Mouse (Mus musculus): ENCODE data around the gene Tcf7l2.

Tcf7l2 gene

DNA sequence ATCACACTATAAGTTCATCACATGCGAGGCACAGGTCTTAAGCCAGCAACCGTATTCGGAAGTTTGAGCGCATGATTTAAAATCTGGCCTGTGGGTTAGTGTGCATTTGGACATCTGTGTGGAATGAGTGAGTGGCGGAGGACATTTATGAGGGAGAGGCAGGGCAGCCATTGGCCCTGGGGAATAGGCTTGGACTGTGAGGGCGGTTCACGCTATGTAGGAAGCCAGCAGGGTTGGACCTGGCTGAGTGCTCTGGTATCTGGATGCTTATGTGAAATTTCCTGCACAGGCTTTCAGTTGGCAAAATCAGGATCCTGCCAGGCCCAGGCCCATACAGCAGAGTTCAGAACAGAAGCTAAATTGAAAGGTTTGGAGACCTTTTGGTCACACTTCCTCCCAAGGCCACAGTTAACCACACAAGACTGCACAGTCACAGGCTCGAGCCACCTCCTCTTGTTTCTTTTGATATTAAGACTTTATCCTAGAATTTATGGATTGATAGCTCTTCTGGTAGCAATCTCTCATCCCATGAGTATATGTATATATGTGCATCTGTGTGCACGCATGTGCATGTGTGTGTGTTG lies 89.4 kb downstream of the Tcf7l2 start:
- DNase-seq (ENCODE audit: low spot score in 2 of 2): no peak

DNA sequence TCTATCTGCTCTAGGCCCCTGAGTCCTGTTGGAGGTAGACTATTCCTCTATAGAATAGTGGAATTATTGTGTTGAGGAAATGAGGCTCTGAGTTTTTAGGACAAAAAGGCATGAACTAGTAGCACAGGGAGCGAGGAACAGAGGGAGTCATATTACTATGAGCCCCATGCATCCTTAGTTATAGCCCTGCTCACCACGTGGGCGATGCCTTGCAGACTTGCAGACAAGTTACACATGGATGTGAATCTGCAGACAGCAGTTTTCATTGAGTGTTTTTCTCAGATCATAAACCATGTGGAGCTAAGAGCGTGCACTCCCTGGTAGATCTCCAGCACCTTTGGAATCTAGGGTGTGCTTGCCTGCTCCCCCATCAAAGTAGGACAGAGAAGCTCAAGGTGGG lies 90.5 kb downstream of the Tcf7l2 start:
- DNase-seq (ENCODE audit: low spot score in 2 of 2): no peak

DNA sequence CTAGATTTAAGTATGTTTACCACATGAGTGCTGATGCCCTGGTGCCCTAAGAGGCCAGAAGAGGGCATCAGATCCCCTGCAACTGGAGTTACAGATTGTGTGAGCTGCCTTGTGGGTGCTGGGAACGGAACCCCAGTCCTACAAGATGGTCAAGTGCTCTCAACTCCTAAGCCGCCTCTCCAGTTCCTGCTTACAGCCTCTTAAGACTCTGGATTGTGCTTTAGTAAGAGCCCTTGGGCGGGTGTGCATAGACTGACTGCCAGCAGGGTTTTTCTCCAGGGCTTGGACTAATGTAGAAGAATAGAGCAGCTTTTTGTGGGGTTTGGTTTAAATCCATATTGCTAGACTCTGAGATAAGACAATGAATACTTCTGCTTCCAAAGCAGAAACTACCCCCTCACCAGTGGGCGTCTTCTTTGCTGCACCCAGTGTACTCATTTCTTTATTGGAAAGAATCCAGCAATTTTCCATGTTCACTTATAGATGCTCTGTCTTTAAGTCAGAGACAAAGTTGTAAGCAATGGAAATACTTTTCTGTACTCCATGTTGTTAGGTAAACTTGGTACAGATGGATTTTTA lies 92.3 kb downstream of the Tcf7l2 start:
- DNase-seq (ENCODE audit: low spot score in 2 of 2): no peak

DNA sequence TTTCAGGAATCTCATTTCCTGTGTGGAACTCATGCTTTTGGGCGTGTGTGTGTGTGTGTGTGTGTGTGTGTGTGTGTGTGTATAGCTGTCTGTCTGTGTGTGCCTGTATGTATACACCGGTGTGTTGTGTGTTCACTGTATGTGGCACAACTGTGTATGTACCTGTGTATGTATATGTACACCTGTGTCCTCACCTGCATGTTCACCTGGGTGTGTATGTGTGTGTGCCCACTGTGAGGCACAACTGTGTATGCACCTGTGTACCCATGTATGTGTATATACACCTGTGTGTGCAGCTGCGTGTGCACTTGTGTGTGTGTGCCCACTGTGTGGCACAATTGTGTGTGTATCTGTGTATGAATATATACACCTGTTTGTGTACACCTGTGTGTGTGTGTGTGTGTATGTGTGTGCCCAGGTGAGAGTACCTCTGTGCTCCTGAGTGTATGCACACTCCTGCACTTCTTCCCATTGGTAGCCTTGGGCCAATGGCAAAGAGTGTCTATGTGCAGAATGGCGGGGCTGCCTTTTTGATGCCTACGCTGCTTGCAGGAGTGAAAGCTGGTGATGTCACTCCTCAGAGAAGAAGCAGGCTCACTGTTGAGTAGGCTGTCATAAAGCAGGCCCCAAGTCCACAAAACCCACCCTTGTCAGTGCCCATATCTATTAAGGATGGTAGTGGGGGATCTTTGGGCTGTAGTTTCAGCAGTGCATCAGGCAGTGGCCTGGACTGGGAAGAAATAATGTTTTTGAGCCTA lies 95.5 kb downstream of the Tcf7l2 start:
- no peak for DNase-seq (ENCODE audit: low spot score in 2 of 2)

DNA sequence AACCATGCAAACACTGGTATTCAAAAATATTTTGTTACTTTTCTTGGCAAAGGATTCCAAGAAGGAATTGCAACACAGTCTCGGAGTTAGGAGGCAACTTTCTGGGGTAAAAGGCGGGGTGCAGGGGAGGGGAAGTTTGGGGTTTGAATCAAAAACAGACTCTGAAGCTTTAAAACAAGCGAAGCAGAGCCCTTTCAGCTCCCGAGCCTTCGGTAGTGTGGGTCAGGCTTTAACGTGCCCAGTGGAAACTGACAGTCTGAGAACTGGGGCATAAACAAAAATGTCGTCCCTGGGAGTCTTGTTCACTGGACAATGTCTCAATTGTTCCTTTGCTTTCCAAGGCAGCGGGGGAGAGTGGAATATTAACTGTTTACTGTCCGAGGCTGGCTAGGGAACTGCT lies 96.3 kb downstream of the Tcf7l2 start:
- no peak for DNase-seq (ENCODE audit: low spot score in 2 of 2)

DNA sequence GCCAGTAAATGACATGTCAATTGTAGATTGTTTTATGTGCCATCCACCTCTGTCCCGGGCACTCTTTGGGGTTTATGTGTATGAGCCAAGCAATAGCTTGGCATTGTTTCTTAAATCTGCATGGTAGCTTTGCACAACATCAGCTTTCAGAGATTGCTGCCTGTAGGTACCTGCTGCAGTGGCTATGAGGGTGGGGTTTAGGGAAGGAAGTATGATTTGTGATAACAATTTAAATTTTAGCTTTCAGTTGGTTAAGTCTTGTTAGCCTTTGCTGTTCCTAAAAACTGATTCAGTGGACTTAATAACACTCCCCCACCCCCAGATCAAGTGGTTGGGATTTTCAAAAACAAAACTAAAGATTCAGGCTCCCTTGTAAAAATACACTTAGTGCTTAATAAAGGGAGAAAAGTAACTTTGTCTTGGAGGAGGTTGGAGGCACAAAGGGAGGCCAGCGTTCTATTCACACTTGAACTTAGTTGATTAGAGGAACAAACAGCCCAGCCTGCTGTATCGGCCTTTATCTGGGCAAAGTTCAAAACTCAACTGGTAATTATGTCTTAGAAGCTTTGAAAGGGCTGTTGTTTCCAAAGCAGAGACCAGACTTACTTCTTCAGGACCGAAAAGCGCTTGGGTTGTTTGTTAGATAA lies 96.9 kb downstream of the Tcf7l2 start:
- DNase-seq (ENCODE audit: low spot score in 2 of 2): no peak

DNA sequence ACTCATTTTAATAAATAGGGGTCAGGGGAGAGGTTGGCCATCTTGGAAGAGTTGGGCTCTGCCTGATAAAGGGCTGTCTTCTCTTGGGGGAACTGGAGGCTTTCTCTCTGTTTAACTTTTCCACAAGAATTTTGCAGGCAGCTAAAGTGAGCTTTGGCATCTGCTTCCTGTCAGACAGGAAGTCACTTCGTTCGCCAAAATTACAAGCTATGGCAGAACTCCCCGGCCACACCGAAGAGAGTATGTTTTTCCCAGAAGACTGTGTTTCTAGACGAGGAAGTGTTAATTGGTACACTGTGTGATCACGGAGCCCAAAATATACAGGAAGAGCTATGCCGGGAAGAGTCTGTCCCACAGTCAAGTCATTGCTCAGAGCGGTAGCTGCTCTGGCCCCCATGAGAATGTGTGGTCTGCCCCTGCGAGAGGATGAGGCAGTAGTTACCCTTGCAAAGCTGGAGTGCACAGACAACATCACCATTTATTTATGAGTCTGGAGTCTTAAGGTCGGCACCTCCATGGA lies 97.5 kb downstream of the Tcf7l2 start:
- no peak for DNase-seq (ENCODE audit: low spot score in 2 of 2)

DNA sequence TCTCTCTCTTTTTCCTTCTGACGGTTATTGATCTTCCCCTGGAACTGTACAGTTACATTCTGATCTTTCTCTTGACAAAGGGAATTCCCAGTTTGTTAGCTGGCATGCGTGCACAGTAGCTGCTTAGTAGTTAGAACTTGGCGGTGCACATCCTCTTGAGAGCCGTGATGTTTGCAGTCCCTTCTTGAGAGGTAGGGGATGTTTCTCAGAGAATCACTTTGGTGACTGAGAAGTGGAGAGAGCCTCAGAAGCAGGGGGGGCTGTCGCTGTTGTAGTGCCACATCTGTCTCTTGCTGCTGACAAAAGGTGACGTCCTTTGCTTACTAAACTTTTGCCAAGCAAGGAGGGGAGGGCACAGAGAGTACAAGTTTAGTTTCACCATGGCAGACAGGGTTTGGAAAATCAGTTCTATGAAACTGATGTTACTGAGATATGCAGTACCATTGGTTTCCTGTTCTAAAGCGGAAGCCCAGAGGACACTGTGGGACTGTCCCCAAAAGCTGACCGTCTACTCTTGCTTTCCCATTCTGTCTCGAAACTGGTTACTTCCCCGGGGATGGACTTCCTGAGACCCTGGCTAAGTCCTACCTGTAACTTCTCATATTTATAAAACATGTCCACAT lies 99.0 kb downstream of the Tcf7l2 start:
- no peak for DNase-seq (ENCODE audit: low spot score in 2 of 2)

DNA sequence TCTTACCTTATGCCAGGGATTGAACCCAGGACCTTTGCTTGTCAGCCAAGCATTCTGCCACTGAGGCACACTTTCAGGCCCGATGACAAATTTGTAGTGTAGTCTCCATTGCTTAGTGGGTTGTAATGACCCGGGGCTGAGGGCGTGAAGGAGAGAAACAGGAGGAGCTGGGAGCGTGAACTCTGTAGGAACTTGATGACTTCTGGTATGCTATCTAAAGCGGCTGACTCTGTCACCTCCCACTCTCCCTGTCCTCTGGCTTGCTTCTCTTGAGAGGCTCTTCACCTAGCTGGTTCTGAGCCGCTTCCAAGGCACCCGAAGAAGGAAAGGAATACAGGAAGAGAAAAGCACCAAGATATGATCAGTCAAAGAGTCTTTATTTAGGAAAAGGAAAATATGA lies 100.4 kb downstream of the Tcf7l2 start:
- no peak for DNase-seq (ENCODE audit: low spot score in 2 of 2)

DNA sequence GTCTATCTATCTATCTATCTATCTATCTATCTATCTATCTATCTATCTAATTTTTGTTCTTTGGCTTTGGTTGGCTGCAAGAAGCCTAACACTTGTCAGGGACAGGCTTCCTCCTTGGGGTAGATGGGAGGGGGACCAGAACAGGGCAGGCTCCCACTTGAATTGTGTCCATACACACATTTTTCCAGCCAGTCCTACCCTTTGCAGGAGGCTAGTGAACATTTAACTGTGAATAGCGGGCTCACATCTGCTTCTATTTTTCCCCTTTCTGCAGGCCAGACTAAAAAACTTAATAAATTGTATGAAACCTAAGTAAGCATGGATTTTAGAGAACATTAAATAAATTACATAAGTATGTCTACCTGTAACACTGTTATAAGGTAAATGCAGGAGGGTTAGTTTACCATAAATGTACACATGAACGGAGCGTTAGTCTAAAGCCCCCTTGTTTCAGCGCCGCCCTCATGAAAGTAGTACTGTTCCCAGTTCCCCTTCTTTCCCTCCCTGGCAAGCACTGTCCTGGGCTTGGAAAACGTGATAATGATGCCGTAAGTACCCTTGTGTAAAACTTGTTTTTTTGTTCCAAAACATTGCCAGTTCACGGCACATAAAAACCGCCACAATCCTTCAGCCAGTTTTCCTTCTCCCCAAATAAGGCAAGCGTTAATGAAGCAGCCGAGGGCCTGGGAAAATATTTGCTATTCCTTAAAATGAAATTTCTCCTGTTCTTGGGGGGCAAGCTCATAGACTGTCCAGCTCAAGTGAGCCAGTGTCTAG lies 101.7 kb downstream of the Tcf7l2 start:
- DNase-seq (ENCODE audit: low spot score in 2 of 2): no peak

DNA sequence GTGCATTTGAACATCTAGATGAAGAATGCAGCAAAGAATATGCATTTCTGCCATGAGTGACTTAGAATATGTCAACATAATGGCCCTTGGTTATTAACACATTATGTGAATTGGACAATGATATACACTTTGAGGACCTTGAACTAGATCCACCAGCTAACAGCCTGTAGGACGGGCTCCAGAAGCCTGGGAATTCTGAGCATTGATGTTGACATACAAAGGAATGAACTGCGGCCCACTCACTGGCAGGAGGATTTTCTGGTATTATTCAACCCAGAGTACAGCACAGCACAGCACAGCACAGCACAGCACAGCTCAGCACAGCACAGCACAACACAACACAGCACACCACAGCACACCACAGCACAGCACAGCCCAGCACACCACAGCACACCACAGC lies 104.1 kb downstream of the Tcf7l2 start:
- no peak for DNase-seq (ENCODE audit: low spot score in 2 of 2)

DNA sequence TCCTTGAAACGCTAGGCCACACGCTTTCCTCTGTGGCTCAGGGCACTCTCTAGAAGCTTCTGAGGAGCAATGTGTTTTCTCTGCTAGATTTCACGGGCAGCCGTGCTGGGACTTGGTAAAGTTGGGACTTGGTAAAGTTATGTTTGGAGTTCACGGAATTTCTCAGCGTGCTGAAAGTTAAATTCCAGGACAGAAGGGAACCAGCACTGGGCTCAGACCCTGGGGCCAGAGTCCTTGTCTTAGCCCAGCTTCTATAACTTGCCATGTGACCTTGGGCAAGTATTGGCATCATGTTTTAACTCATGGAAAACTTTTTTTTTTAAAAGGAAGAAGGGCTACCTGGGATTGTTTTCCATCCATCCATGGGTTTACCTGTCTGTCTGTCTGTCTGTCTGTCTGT lies 104.6 kb downstream of the Tcf7l2 start:
- no peak for DNase-seq (ENCODE audit: low spot score in 2 of 2)

DNA sequence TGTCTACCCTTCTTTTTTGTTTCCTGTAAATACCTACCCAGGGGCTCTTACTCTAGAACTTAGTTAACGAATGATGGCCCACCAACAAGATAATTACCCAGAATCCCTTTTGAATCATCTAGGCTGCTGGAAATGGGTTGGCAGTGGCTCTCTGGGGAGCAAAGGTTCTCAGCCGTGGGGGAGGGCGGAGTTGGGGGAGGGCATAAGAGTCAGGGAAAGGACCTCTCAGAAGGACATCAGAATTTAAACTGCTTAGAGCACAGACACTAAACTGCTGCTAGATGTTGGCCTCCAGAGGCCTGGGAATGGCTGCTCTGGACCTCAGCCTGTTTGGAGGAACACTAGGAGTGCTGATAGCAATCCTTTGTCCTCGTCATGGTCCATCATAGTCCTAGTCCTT lies 105.4 kb downstream of the Tcf7l2 start:
- no peak for DNase-seq (ENCODE audit: low spot score in 2 of 2)

DNA sequence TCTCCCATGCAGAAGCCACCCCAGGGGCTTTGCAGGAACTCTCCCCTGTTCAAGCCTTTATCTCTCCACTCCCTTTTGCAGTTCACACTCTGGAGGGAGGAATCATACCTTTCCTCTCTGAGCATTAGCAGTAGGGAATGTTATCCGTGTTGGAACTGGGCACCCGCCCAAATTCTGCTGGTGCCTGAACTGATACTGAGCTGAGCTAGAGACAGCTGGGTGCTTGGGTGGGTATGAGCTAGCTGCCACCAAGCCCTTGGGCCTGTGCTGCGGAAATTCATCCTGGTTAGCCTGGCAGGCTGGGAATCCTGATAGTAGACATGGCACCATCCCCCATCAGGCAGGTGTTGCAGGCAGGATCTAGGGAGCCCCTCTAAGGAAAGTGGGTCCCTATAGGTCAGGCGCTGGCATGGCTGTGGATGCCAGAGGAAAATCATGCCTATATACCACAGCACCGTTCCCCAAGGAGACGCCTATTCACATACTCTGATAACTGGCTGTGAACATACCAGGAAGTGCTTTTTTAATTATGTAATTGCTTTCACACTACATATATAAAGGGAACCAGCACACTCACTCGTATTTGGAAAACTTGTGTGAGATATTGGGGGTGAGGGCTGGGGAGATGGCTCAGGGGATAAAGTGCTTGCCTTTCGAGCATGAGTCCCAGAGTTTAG lies 108.9 kb downstream of the Tcf7l2 start:
- DNase-seq (ENCODE audit: low spot score in 2 of 2): no peak

DNA sequence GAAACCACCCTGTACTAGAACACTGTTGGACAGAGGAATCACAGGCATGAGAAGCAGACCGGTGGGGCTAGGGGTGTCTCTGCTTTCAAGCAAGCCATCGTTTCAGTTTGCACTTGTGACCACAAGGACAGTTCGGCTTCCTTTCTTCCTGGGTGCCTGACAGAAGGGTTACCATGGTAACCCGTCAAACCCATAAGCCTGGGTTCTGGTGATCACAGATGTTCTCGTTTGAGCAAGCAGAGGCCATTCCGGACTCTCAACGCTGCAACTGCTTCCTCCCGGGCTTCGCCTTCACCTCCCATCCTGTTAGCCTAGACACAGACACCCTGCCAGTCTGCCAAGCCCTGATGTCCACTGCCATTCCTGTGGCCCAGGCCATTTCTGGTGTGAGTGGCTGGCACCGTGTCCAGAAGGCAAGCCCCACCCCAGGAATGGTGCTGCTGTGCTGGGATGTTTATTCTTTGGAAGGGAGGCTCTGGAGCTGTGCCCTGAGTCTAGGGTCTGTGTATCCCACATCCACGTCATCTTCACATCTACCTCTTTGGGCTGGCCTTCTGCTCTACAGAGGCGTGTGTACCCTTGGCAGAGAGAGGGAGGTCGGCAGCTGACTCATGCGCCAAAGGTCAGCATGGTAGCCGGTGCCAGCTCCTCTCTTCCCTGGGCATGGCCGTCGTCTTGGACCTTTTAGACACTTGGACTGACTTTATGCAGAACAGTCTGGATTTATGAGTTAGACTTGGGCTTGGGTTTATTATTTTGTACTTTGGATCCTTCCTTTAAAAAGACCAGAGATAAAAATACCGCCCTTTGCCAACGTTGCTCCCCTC lies 110.1 kb downstream of the Tcf7l2 start:
- DNase-seq (ENCODE audit: low spot score in 2 of 2): no peak

DNA sequence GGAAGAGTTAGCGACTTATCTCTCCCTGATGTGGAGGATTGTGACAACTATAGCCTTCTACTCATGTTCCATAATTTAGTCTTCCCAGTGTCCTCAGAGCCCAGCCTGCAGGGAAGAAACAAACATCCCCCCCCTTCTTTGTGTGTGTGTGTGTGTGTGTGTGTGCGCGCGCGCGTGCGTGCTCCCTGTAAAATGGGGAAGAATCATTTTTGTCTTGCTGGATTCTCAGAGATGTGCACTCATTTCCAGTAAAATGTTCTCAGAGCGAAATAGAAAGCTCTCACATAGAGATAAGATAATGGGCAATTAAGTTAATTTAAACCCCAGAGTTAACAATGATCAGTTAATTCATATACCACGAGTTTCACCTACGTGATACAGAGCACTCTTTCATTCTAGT lies 112.8 kb downstream of the Tcf7l2 start:
- no peak for DNase-seq (ENCODE audit: low spot score in 2 of 2)

DNA sequence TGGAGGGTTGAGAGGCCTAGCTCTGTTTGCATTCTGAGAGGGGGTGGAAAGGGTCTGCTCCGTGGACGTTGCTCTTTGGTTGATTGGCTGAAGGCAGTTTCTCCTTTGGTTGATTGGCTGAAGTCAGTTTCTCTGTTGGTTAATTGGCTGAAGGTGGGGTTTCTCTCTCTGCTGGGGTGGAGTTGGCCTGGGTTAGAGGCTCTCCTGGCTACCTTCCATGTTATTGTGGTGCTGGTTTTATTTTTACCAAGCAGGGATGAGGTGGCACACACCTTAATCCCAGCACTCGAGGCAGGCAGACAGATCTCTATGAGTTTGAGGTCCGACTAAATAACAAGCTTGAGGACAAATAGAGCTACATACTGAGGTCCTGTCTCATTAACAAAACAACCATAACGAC lies 114.0 kb downstream of the Tcf7l2 start:
- no peak for DNase-seq (ENCODE audit: low spot score in 2 of 2)

DNA sequence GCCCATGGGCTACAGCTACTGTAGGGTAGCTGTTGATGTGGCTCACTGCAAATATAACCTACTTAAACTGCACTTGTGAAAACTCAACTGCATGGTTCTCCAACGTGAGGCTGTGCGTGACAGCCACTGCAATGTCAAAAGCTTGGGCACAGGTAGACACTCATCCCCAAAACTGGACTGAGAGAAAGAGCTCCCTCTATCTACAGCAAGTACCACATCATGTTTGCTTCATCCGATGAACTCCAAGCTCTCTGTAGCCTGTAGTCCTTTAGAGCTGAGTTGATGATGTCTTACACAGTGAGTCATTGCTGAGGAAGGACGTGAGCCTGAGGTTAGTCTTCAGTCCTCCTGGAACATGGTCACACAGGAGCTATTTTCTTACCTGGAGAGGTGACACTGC lies 115.7 kb downstream of the Tcf7l2 start:
- no peak for DNase-seq (ENCODE audit: low spot score in 2 of 2)

DNA sequence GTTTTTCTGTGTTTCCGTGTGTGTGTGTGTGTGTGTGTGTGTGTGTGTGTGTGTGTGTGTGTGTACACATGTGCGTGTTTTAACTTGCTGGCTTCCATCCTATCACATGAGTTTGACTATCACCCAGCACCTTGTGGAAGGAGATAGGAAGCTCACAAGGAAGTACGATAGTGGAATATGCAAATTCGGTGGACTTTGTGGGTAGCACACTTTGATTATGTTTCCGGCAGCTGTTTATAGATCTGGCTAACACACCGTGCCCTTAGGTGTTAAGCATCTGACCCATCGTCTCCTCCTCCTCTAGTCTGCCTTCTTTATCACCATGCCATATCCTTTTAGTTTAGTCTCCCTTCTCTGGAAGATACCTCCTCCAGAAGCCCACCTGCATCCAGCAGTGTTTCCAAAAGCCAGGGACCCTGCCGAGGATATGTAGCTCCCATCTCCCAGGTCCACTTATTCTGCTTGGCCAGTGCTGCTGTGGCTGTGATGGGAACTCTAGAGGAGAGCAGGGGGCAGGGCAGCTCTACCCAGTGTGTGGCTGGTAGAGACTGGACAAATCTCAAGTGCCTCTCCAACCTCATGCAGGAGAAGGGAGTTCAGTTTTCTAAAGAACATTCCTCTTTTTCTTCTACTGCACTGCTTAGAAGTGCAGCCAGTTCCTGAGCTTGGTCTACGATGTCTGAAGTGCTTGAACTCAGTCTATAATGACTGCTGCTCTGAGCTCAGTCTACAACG lies 118.6 kb downstream of the Tcf7l2 start:
- DNase-seq (ENCODE audit: low spot score in 2 of 2): no peak

Measured in spleen, postnatal 10 days (tissue).